In the genomic region with DNA sequence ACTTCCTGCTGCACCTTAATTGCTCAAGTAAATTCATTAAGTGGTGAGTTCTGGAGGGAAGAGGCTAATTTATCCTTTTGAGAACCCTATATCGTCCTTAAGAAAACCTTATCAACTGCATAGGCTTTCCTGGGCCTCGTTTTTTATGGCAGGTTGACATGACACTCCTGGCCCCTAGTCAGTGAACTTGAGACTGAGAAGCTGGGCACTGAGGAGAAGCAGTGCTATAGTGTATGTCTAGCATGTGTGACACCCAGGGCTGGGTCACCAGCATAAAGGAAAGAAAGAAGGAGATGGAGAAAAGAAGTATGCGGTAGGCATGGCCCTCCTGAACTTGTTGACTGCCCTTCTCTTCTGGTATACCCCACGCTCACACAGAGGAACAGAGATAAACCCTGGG, we compare ENCODE assay signal across 23 mouse cellular contexts.
"Had no signal": no experiment of that assay in that cellular context is flagged by ENCODE, and none has a peak within 500 bp of the region (broad histone marks: within the 10 kb centered on the region; RNA-seq: fewer than 3 reads in every experiment).

No protein-coding gene starts in this region.

- H3K27ac ChIP-seq: heart, embryonic 10.5 days; hindbrain, embryonic 10.5 days; hindbrain, embryonic 12.5 days; hindbrain, embryonic 14.5 days; layer of hippocampus, adult 2 months; left cerebral cortex, adult 2 months; limb, embryonic 10.5 days; limb, embryonic 12.5 days; liver, embryonic 13.5 days had no signal

- H3K4me2 ChIP-seq: heart, embryonic 12.5 days; hindbrain, embryonic 12.5 days; hindbrain, embryonic 14.5 days; limb, embryonic 12.5 days; liver, embryonic 11.5 days; liver, embryonic 13.5 days had no signal

- H3K9ac ChIP-seq: heart, embryonic 12.5 days; hindbrain, embryonic 12.5 days; hindbrain, embryonic 14.5 days; limb, embryonic 12.5 days; liver, embryonic 13.5 days had no signal

- H3K4me3 ChIP-seq: heart, embryonic 10.5 days; heart, embryonic 12.5 days; hindbrain, embryonic 10.5 days; hindbrain, embryonic 12.5 days; layer of hippocampus, adult 2 months; left cerebral cortex, adult 2 months; limb, embryonic 10.5 days; limb, embryonic 12.5 days; liver, embryonic 13.5 days had no signal

- H3K9me3 ChIP-seq: heart, embryonic 10.5 days; heart, embryonic 12.5 days; hindbrain, embryonic 10.5 days; hindbrain, embryonic 12.5 days; limb, embryonic 10.5 days; limb, embryonic 12.5 days; liver, embryonic 13.5 days had no signal

- H3K4me1 ChIP-seq: hindbrain, embryonic 10.5 days; hindbrain, embryonic 12.5 days; limb, embryonic 10.5 days; limb, embryonic 12.5 days; liver, embryonic 13.5 days had no signal

- DNase-seq: gastrocnemius, postnatal 14 days; gastrocnemius, postnatal 36 days; heart, adult 18-20 months; heart, postnatal 10 days; heart, postnatal 4 days; kidney, adult 11 months; kidney, adult 2 months; kidney, postnatal 10 days; kidney, postnatal 25 days; liver; liver, embryonic 13.5 days had no signal

- H3K36me3 ChIP-seq: heart, embryonic 10.5 days; heart, embryonic 12.5 days; hindbrain, embryonic 10.5 days; hindbrain, embryonic 12.5 days; limb, embryonic 10.5 days; limb, embryonic 12.5 days; liver, embryonic 13.5 days had no signal

- H3K27me3 ChIP-seq: heart, embryonic 12.5 days; hindbrain, embryonic 12.5 days; liver, embryonic 13.5 days had no signal

- ATAC-seq: hindbrain, embryonic 16.5 days; inflammation-experienced regulatory T-cells, adult 6 months had no signal
